Mouse (Mus musculus): ENCODE data around the gene Ppp1r12a. TPM values are rescaled to one million over a fixed set of nuclear protein-coding genes. Genes with fewer than 3 reads are reported as not detected.

Ppp1r12a gene
- polyA plus RNA-seq, 1 experiment, result 13.8 TPM

GRCm38 (mm10) chr10:108313845-108314244 is 151.9 kb downstream of the Ppp1r12a start:
- no peaks in the 10 kb centered on the region for H3K36me3 ChIP-seq (replicated peaks; ENCODE audit: low read length)
- H3K9me3 ChIP-seq, result peaks cover 4% of the 10 kb centered on the region
- no peak overlapping the region for H3K4me3 ChIP-seq (replicated peaks)
- H3K4me1 ChIP-seq, result no peaks in the 10 kb centered on the region
- TF ChIP-seq FLI1 (IDR thresholded peaks at IDR 0.05; ENCODE audit: low read length), result no peak
- no peaks in the 10 kb centered on the region for H3K27me3 ChIP-seq (replicated peaks)

DNA sequence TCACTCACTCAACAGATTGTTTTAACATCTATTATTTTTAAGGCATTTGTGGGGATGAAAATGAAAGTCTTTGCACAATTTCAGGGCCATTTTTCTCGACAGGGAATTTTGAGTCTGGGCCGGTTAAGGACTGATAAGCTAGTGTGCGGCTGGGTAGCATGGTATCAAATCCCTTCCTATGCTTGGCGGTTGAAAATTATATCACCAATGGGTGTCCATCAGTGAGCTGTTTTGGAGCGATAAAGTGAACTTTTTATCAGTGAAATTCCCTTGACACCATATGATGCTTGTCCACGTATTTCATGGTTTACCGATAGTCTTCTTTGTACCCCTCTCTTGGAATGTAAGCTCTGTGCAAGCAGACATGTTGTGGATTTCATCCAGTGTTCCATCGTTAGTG is 152.4 kb downstream of the Ppp1r12a start:
- Histone ChIP-seq H3K27me3 (replicated peaks) (no peaks in the 10 kb centered on the region), H3K4me1 (no peaks in the 10 kb centered on the region), H3K4me3 (replicated peaks) (no peak overlapping the region), H3K36me3 (replicated peaks; ENCODE audit: low read length) (no peaks in the 10 kb centered on the region), H3K9me3 (peaks cover under 1% of the 10 kb centered on the region)
- no peak for TF ChIP-seq GATA1 (IDR thresholded peaks at IDR 0.05; ENCODE audit: borderline replicate concordance, low read length)
- no peak for TF ChIP-seq FLI1 (IDR thresholded peaks at IDR 0.05; ENCODE audit: low read length)

GRCm38 (mm10) chr10:108315236-108315635 is 153.2 kb downstream of the Ppp1r12a start:
- Histone ChIP-seq H3K27me3 (replicated peaks) (no peaks in the 10 kb centered on the region), H3K4me3 (replicated peaks) (no peak overlapping the region), H3K4me1 (no peaks in the 10 kb centered on the region), H3K36me3 (replicated peaks; ENCODE audit: low read length) (no peaks in the 10 kb centered on the region), H3K9me3 (no peaks in the 10 kb centered on the region)
- no peak for TF ChIP-seq FLI1 (IDR thresholded peaks at IDR 0.05; ENCODE audit: low read length)
- no peak for TF ChIP-seq GATA1 (IDR thresholded peaks at IDR 0.05; ENCODE audit: borderline replicate concordance, low read length)

DNA sequence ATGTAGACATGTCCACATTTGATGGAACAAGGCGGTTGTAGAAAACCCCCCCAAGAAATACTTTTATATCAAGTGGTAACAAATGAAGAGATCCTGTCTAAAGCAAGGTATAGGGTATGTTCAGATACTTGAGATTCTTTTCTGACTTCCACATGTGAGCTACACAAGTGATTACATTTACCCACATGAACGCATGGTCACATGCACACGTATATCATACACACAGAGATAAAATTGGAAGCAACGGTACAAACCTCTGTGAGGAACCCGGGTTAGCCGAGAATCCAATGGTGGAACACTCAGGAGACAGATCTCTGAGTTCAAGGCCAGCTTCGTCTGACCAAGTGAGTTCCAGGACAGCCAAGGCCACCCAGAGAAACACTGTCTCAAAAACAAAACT is 166.4 kb downstream of the Ppp1r12a start:
- TF ChIP-seq FLI1 (IDR thresholded peaks at IDR 0.05; ENCODE audit: low read length), result no peak
- no peak for TF ChIP-seq GATA1 (IDR thresholded peaks at IDR 0.05; ENCODE audit: borderline replicate concordance, low read length)
- Histone ChIP-seq H3K4me3 (replicated peaks) (no peak overlapping the region), H3K4me1 (peaks cover 23% of the 10 kb centered on the region), H3K36me3 (replicated peaks; ENCODE audit: low read length) (no peaks in the 10 kb centered on the region), H3K27me3 (replicated peaks) (peaks cover 43% of the 10 kb centered on the region), H3K9me3 (peaks cover 21% of the 10 kb centered on the region)

DNA sequence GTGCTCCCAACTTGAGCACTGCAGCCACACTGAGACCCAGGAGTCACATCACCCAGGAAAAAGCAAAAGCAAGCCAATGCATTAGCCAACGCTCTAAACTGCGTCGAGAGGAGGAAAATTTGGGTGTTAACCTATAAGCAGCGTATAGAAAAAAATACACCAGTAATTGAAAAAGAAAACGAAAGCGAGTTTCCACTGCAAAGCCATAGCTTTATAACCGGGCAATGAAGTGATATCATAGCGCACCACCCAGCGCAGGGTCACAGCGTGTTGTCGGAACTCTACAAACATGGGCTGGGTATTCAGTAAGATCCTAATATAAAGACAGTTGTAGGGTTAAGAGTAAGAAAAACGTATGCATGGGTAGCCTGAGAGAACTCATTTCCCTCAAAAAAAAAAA is 167.0 kb downstream of the Ppp1r12a start:
- no peak for TF ChIP-seq GATA1 (IDR thresholded peaks at IDR 0.05; ENCODE audit: borderline replicate concordance, low read length)
- TF ChIP-seq FLI1 (IDR thresholded peaks at IDR 0.05; ENCODE audit: low read length), result no peak
- Histone ChIP-seq H3K27me3 (replicated peaks) (peaks cover 46% of the 10 kb centered on the region), H3K4me1 (peaks cover 24% of the 10 kb centered on the region), H3K4me3 (replicated peaks) (no peak overlapping the region), H3K36me3 (replicated peaks; ENCODE audit: low read length) (no peaks in the 10 kb centered on the region), H3K9me3 (peaks cover 17% of the 10 kb centered on the region)

- Histone ChIP-seq H3K4me3 (replicated peaks) (no peak overlapping the region), H3K9me3 (peaks cover 9% of the 10 kb centered on the region), H3K36me3 (replicated peaks; ENCODE audit: low read length) (no peaks in the 10 kb centered on the region), H3K4me1 (peaks cover 24% of the 10 kb centered on the region), H3K27me3 (replicated peaks) (peaks cover 51% of the 10 kb centered on the region)
- TF ChIP-seq FLI1 (IDR thresholded peaks at IDR 0.05; ENCODE audit: low read length), result no peak
- TF ChIP-seq GATA1 (IDR thresholded peaks at IDR 0.05; ENCODE audit: borderline replicate concordance, low read length), result no peak
Observed at GRCm38 (mm10) chr10:108329771-108330170, 167.8 kb downstream of the Ppp1r12a start.

- no peaks in the 10 kb centered on the region for H3K9me3 ChIP-seq
- peaks cover 24% of the 10 kb centered on the region for H3K4me1 ChIP-seq
- peak overlapping the region; percentile 54 for H3K4me3 ChIP-seq (replicated peaks)
- no peak for TF ChIP-seq FLI1 (IDR thresholded peaks at IDR 0.05; ENCODE audit: low read length)
- TF ChIP-seq GATA1 (IDR thresholded peaks at IDR 0.05; ENCODE audit: borderline replicate concordance, low read length), result no peak
- peaks cover 48% of the 10 kb centered on the region for H3K27me3 ChIP-seq (replicated peaks)
- H3K36me3 ChIP-seq (replicated peaks; ENCODE audit: low read length), result no peaks in the 10 kb centered on the region
Observed at GRCm38 (mm10) chr10:108330964-108331363, 169.0 kb downstream of the Ppp1r12a start.

DNA sequence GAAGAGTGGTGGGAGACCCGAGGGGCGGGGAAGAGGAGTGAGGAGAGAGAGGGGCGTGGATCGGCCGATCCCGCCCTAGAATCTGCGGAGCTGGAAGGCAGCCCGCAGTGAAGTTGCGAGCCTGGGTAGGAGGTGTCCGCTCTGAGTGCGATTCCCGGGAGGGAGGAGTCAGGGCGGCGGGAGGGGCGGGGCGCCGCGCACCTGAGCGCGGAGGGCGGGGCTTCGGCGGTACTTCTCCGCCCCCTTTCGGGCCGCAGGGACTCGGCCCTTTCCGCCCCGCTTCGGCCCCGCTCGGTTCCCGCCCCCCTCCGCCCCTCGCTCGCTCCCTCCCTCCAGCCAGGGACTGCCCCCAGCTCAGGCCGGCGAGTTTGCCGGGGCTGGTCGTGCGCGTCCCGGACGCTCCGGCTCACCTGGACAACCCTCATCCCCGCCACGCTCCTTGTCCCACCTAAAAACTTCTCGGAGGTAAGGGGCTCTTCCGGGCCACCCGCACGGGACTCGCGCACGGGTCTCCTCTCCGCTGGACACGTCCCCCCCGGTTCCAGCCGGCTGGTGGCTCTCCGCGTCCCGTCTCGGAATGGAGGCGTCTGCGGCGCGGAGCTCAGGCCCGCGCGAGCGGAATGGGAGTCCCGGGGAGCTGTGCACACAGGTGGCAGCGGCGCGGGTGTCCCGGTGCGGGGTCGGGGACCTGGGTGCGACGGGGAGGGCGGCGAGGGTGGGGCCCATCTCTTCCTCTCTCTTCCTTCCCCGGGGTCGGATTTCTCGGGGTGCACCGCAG is 170.0 kb downstream of the Ppp1r12a start, which contains the start of gene Pawr:
Gene Pawr, plus strand, starts transcription at position 338 of the 778 bp plus-strand sequence.
- TF ChIP-seq FLI1 (IDR thresholded peaks at IDR 0.05; ENCODE audit: low read length) (no peak), GATA1 (IDR thresholded peaks at IDR 0.05; ENCODE audit: borderline replicate concordance, low read length) (no peak)
- peaks cover 24% of the 10 kb centered on the region for H3K4me1 ChIP-seq
- no peaks in the 10 kb centered on the region for H3K36me3 ChIP-seq (replicated peaks; ENCODE audit: low read length)
- H3K27me3 ChIP-seq (replicated peaks), result peaks cover 48% of the 10 kb centered on the region
- H3K9me3 ChIP-seq, result no peaks in the 10 kb centered on the region
- peak within 1 kb of the TSS; percentile 92 for H3K4me3 ChIP-seq (replicated peaks)

GRCm38 (mm10) chr10:108332571-108333541 is 170.9 kb downstream of the Ppp1r12a start:
- peaks cover 48% of the 10 kb centered on the region for H3K27me3 ChIP-seq (replicated peaks)
- H3K36me3 ChIP-seq (replicated peaks; ENCODE audit: low read length), result no peaks in the 10 kb centered on the region
- H3K9me3 ChIP-seq, result no peaks in the 10 kb centered on the region
- H3K4me1 ChIP-seq, result peaks cover 24% of the 10 kb centered on the region
- no peak for TF ChIP-seq GATA1 (IDR thresholded peaks at IDR 0.05; ENCODE audit: borderline replicate concordance, low read length)
- TF ChIP-seq FLI1 (IDR thresholded peaks at IDR 0.05; ENCODE audit: low read length), result no peak
- H3K4me3 ChIP-seq (replicated peaks), result peak overlapping the region; percentile 92
